ENCODE assay signal across 19 mouse cellular contexts in genomic region chr6:139895637-139896036, GRCm38 (mm10).
DNase-seq lines count a peak whose midpoint lies in the region; ATAC-seq and TF ChIP-seq lines count a peak whose summit lies in the region.
"Had no signal": no experiment of that assay in that cellular context is flagged by ENCODE, and none has a peak within 500 bp of the region (broad histone marks: within the 10 kb centered on the region; RNA-seq: fewer than 3 reads in every experiment).

No protein-coding gene starts in this region.

- no peak overlapping the region for H3K27ac ChIP-seq in kidney, postnatal 0 days
- no peak overlapping the region for H3K27ac ChIP-seq in kidney, embryonic 16.5 days (ENCODE audit: low read length)
- H3K27ac ChIP-seq in embryonic facial prominence, embryonic 10.5 days (replicated peaks), result peak overlapping the region; percentile 48; the same call in 1 of the 2 replicates
- H3K27ac ChIP-seq in stomach, embryonic 14.5 days (ENCODE audit: low read length), result no peak overlapping the region
- H3K27ac ChIP-seq in forebrain, embryonic 10.5 days, result no peak overlapping the region
- H3K27ac ChIP-seq in midbrain, embryonic 13.5 days, result no peak overlapping the region
- H3K27ac ChIP-seq: forebrain, embryonic 12.5 days; heart, embryonic 15.5 days; hindbrain, embryonic 15.5 days; liver, embryonic 13.5 days had no signal

- no peak for TF ChIP-seq CTCF in kidney, postnatal 0 days (IDR thresholded peaks at IDR 0.05; ENCODE audit: low read depth)

- 65% methylated on average over 2 of the region's 2 CpGs for WGBS in kidney, postnatal 0 days
- 53% methylated on average over 2 of the region's 2 CpGs for WGBS in kidney, embryonic 16.5 days
- WGBS in embryonic facial prominence, embryonic 10.5 days, result 67% methylated on average over 2 of the region's 2 CpGs
- 28% methylated on average over 2 of the region's 2 CpGs for WGBS in stomach, embryonic 14.5 days
- WGBS in forebrain, embryonic 10.5 days, result 82% methylated on average over 2 of the region's 2 CpGs
- 73% methylated on average over 2 of the region's 2 CpGs for WGBS in midbrain, embryonic 13.5 days

- no peaks in the 10 kb centered on the region for H3K4me1 ChIP-seq in kidney, postnatal 0 days (replicated peaks; ENCODE audit: insufficient read depth, low read length)
- peaks cover 2% of the 10 kb centered on the region; the same call in 1 of the 2 replicates for H3K4me1 ChIP-seq in kidney, embryonic 16.5 days (ENCODE audit: insufficient read depth, low read length)
- peaks cover 9% of the 10 kb centered on the region; the same call in 1 of the 2 replicates for H3K4me1 ChIP-seq in embryonic facial prominence, embryonic 10.5 days
- H3K4me1 ChIP-seq in stomach, embryonic 14.5 days (ENCODE audit: control insufficient read depth, insufficient read depth, low read length), result no peaks in the 10 kb centered on the region
- no peaks in the 10 kb centered on the region for H3K4me1 ChIP-seq in forebrain, embryonic 10.5 days
- peaks cover under 1% of the 10 kb centered on the region for H3K4me1 ChIP-seq in midbrain, embryonic 13.5 days (replicated peaks)
- H3K4me1 ChIP-seq: forebrain, embryonic 12.5 days; heart, embryonic 15.5 days; hindbrain, embryonic 15.5 days; liver, embryonic 13.5 days had no signal

- no peak overlapping the region for H3K4me2 ChIP-seq in kidney, postnatal 0 days (ENCODE audit: low read length)
- no peak overlapping the region for H3K4me2 ChIP-seq in kidney, embryonic 16.5 days (replicated peaks; ENCODE audit: low read depth, low read length)
- H3K4me2 ChIP-seq in stomach, embryonic 14.5 days (replicated peaks; ENCODE audit: low read depth, low read length), result no peak overlapping the region
- H3K4me2 ChIP-seq in midbrain, embryonic 13.5 days (replicated peaks), result no peak overlapping the region
- H3K4me2 ChIP-seq: forebrain, embryonic 12.5 days; heart, embryonic 15.5 days; hindbrain, embryonic 15.5 days; liver, embryonic 13.5 days had no signal

- peak; percentile 27 for DNase-seq in kidney, postnatal 0 days (ENCODE audit: low spot score)
- DNase-seq in embryo, embryonic 11 days, result peak; percentile 21
- peak; percentile 13 for DNase-seq in embryonic facial prominence, embryonic 10.5 days (ENCODE audit: low spot score)
- DNase-seq in forebrain, embryonic 10.5 days (ENCODE audit: extremely low spot score, low spot score), result no peak
- DNase-seq: adrenal gland, adult 8-10 months; cerebellum, adult 11-12 months; kidney, adult 11 months; kidney, postnatal 14 days; liver, embryonic 13.5 days; lung, postnatal 14 days; midbrain, embryonic 14.5 days; thymus, postnatal 36 days had no signal

- H3K4me3 ChIP-seq in kidney, postnatal 0 days (replicated peaks; ENCODE audit: low read depth, low read length), result no peak overlapping the region
- H3K4me3 ChIP-seq in kidney, embryonic 16.5 days (ENCODE audit: low read length), result no peak overlapping the region
- no peak overlapping the region for H3K4me3 ChIP-seq in embryonic facial prominence, embryonic 10.5 days
- no peak overlapping the region for H3K4me3 ChIP-seq in stomach, embryonic 14.5 days (ENCODE audit: low read depth, low read length)
- no peak overlapping the region for H3K4me3 ChIP-seq in forebrain, embryonic 10.5 days
- no peak overlapping the region for H3K4me3 ChIP-seq in midbrain, embryonic 13.5 days (replicated peaks)
- H3K4me3 ChIP-seq: forebrain, embryonic 12.5 days; heart, embryonic 15.5 days; hindbrain, embryonic 15.5 days; liver, embryonic 13.5 days had no signal

- H3K9me3 ChIP-seq in kidney, postnatal 0 days (replicated peaks; ENCODE audit: low read length), result no peaks in the 10 kb centered on the region
- H3K9me3 ChIP-seq in kidney, embryonic 16.5 days (ENCODE audit: low read length), result no peaks in the 10 kb centered on the region
- no peaks in the 10 kb centered on the region for H3K9me3 ChIP-seq in embryonic facial prominence, embryonic 10.5 days
- H3K9me3 ChIP-seq in stomach, embryonic 14.5 days (ENCODE audit: control insufficient read depth, low read depth, low read length), result no peaks in the 10 kb centered on the region
- H3K9me3 ChIP-seq in forebrain, embryonic 10.5 days, result 0 out of 2 replicates have a peak, but pooled peaks cover 3% of the 10 kb centered on the region
- no peaks in the 10 kb centered on the region for H3K9me3 ChIP-seq in midbrain, embryonic 13.5 days
- H3K9me3 ChIP-seq: forebrain, embryonic 12.5 days; heart, embryonic 15.5 days; hindbrain, embryonic 15.5 days had no signal

- no peaks in the 10 kb centered on the region for H3K36me3 ChIP-seq in kidney, postnatal 0 days (ENCODE audit: insufficient read depth, low read length)
- no peaks in the 10 kb centered on the region for H3K36me3 ChIP-seq in kidney, embryonic 16.5 days (ENCODE audit: insufficient read depth, low read length)
- no peaks in the 10 kb centered on the region for H3K36me3 ChIP-seq in embryonic facial prominence, embryonic 10.5 days (replicated peaks)
- H3K36me3 ChIP-seq in stomach, embryonic 14.5 days (ENCODE audit: control insufficient read depth, insufficient read depth, low read length), result no peaks in the 10 kb centered on the region
- no peaks in the 10 kb centered on the region for H3K36me3 ChIP-seq in forebrain, embryonic 10.5 days (replicated peaks)
- H3K36me3 ChIP-seq in midbrain, embryonic 13.5 days, result no peaks in the 10 kb centered on the region
- H3K36me3 ChIP-seq: forebrain, embryonic 12.5 days; heart, embryonic 15.5 days; hindbrain, embryonic 15.5 days; liver, embryonic 13.5 days had no signal

- ATAC-seq in kidney, postnatal 0 days (replicated peaks; ENCODE audit: low FRiP score, low read depth), result no peak
- no peak for ATAC-seq in kidney, embryonic 16.5 days (ENCODE audit: low FRiP score, low TSS enrichment)
- peak; percentile 65 for ATAC-seq in stomach, embryonic 14.5 days (ENCODE audit: insufficient number of reproducible peaks, insufficient read depth, low FRiP score, low read depth)
- ATAC-seq in midbrain, embryonic 13.5 days, result no peak
- ATAC-seq: activated CD4-positive, CD25-positive, alpha-beta regulatory T cell, adult 4 months had no signal

- no peak overlapping the region for H3K9ac ChIP-seq in kidney, postnatal 0 days (ENCODE audit: low read depth, low read length)
- no peak overlapping the region for H3K9ac ChIP-seq in kidney, embryonic 16.5 days (replicated peaks; ENCODE audit: low read length)
- no peak overlapping the region for H3K9ac ChIP-seq in stomach, embryonic 14.5 days (replicated peaks; ENCODE audit: low read depth, low read length)
- H3K9ac ChIP-seq in midbrain, embryonic 13.5 days (replicated peaks), result no peak overlapping the region
- H3K9ac ChIP-seq: forebrain, embryonic 12.5 days; heart, embryonic 15.5 days; hindbrain, embryonic 15.5 days; liver, embryonic 13.5 days had no signal

- H3K27me3 ChIP-seq in kidney, postnatal 0 days (ENCODE audit: insufficient read depth, low read length), result no peaks in the 10 kb centered on the region
- H3K27me3 ChIP-seq in kidney, embryonic 16.5 days (ENCODE audit: insufficient read depth, low read length), result no peaks in the 10 kb centered on the region
- H3K27me3 ChIP-seq in embryonic facial prominence, embryonic 10.5 days (replicated peaks; ENCODE audit: low read depth, poor library complexity, severe bottlenecking), result no peaks in the 10 kb centered on the region
- H3K27me3 ChIP-seq in stomach, embryonic 14.5 days (ENCODE audit: control insufficient read depth, insufficient read depth, low read length), result no peaks in the 10 kb centered on the region
- no peaks in the 10 kb centered on the region for H3K27me3 ChIP-seq in forebrain, embryonic 10.5 days (ENCODE audit: poor library complexity, severe bottlenecking)
- H3K27me3 ChIP-seq in midbrain, embryonic 13.5 days, result no peaks in the 10 kb centered on the region
- H3K27me3 ChIP-seq: forebrain, embryonic 12.5 days; heart, embryonic 15.5 days; hindbrain, embryonic 15.5 days; liver, embryonic 13.5 days had no signal
